Mouse (Mus musculus): Measurements from ENCODE around the gene 2010111I01Rik. TPM values are rescaled to one million over a fixed set of nuclear protein-coding genes. Genes with fewer than 3 reads are reported as not detected.

Gene 2010111I01Rik
- polyA plus RNA-seq, 1 experiment from 2014 or later: 146 TPM

DNA sequence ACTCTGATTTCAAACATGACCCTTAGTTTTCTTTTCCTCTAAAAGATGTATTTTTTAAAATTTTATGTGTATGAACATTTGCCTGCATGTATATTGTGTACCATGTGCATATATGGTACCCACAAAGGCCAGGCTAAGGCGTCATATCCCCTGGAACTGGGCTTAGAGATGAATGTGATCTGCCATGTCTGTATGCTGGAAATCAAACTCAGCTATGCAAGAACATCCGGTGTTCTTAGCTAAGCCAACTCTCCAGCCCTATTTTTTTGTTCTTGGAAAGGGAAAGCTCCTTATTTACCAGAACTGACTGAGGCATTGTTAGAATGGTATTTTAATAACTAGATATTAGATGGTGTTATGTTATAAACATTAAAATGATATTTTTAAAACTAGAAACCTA is 75.2 kb downstream of the 2010111I01Rik start:
- H3K4me2 ChIP-seq (ENCODE audit: low read length): no peak overlapping the region
- H3K9ac ChIP-seq (ENCODE audit: low read depth, low read length): no peak overlapping the region
- ATAC-seq (replicated peaks; ENCODE audit: low FRiP score, low read depth) (no peak), DNase-seq (ENCODE audit: low spot score) (peak; percentile 54)
- TF ChIP-seq CTCF (IDR thresholded peaks at IDR 0.05; ENCODE audit: low read depth): no peak
- H3K4me3 ChIP-seq (replicated peaks; ENCODE audit: low read depth, low read length): no peak overlapping the region
- H3K36me3 ChIP-seq (ENCODE audit: insufficient read depth, low read length): no peaks in the 10 kb centered on the region
- H3K9me3 ChIP-seq (replicated peaks; ENCODE audit: low read length): no peaks in the 10 kb centered on the region
- H3K27ac ChIP-seq: peak overlapping the region; percentile 69
- 77% methylated on average over 2 of the region's 2 CpGs for WGBS
- H3K4me1 ChIP-seq (replicated peaks; ENCODE audit: insufficient read depth, low read length): peaks cover 5% of the 10 kb centered on the region; the same call in 1 of the 2 replicates
- no peaks in the 10 kb centered on the region for H3K27me3 ChIP-seq (ENCODE audit: insufficient read depth, low read length)

DNA sequence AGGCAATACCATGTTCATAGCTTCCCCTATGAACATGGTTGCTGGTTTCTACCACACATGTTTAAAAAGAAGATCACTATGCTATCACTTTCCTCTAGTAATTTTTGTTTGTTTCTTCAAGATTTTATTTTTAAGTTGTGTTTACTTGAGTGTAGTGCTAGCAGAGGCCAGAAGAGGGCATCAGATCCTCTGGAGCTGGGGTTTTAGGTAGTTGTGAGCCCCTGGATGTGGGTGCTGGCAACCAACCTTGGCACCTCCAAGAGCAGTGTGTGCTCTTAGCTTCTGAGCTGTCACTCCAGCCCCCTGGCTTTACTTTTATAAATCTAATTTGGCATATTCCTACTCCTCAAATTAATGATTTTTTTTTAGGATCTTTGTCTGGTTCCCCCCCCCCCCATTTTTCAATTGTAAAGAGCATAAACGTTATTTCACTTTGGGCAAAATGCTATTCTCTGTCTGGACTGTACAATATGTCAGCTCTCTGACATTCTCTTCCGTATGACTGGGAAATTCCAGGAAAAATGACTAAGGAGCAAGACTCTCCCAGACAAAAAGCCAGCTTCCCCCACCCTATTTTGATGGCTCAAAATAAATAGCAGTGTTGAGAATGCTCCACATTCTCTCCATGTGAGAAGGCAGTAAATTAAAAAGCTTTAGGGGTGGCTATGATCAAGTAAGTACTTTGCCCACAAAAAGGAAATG is 81.0 kb downstream of the 2010111I01Rik start:
- Histone ChIP-seq H3K27ac (no peak overlapping the region), H3K4me2 (ENCODE audit: low read length) (no peak overlapping the region), H3K36me3 (ENCODE audit: insufficient read depth, low read length) (no peaks in the 10 kb centered on the region), H3K4me1 (replicated peaks; ENCODE audit: insufficient read depth, low read length) (no peaks in the 10 kb centered on the region), H3K9me3 (replicated peaks; ENCODE audit: low read length) (no peaks in the 10 kb centered on the region), H3K4me3 (replicated peaks; ENCODE audit: low read depth, low read length) (no peak overlapping the region), H3K9ac (ENCODE audit: low read depth, low read length) (no peak overlapping the region), H3K27me3 (ENCODE audit: insufficient read depth, low read length) (no peaks in the 10 kb centered on the region)
- DNase-seq (ENCODE audit: low spot score) (no peak), ATAC-seq (replicated peaks; ENCODE audit: low FRiP score, low read depth) (no peak)
- TF ChIP-seq CTCF (IDR thresholded peaks at IDR 0.05; ENCODE audit: low read depth): peak; percentile 38; the same call in 1 of the 2 replicates
- 64% methylated on average over 2 of the region's 2 CpGs for WGBS

DNA sequence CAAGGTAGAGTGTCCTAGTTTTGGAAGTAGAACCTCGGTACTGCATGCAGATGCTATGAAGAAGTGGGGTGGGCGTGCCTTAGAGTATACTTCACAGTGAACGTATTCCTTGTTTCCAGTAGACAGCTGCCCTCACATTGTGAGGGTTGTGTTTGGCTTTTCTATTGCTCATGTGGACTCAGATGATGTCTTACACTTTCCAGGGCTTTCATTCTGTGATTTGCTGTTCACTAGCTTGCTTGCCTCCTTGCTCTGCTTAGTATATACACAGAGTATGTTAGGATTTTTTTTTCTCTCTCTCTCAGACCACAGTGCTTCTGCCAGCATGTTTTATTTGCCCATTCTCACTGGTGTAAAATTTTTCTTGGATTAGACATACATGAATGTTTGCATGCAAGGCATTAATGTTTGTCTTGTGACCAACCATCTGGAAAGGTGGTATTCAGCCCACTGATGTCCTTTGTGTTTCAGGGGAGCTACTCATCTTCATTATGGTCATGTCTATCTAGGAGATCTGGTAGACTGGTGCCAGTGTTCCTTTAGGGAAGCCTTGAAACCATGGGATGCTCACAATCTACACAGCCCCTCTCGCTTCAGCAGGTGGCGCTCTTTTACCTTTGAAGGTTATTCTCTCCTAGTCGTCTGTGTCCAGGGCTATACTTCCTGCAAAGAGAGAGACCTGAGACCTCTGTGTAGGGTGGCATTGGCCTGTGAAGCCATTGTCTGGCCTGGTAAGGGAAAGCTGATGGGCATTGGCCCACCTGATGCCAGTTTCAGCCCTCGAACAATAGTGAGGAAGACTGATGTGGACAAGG is 81.7 kb downstream of the 2010111I01Rik start:
- Histone ChIP-seq H3K9ac (ENCODE audit: low read depth, low read length) (no peak overlapping the region), H3K9me3 (replicated peaks; ENCODE audit: low read length) (no peaks in the 10 kb centered on the region), H3K4me3 (replicated peaks; ENCODE audit: low read depth, low read length) (no peak overlapping the region), H3K27ac (no peak overlapping the region), H3K4me2 (ENCODE audit: low read length) (no peak overlapping the region), H3K27me3 (ENCODE audit: insufficient read depth, low read length) (no peaks in the 10 kb centered on the region), H3K4me1 (replicated peaks; ENCODE audit: insufficient read depth, low read length) (no peaks in the 10 kb centered on the region), H3K36me3 (ENCODE audit: insufficient read depth, low read length) (no peaks in the 10 kb centered on the region)
- WGBS: 38% methylated on average over 7 of the region's 7 CpGs
- DNase-seq (ENCODE audit: low spot score) (peak; percentile 92), ATAC-seq (replicated peaks; ENCODE audit: low FRiP score, low read depth) (peak; percentile 83)
- TF ChIP-seq CTCF (IDR thresholded peaks at IDR 0.05; ENCODE audit: low read depth): peak; percentile 84

DNA sequence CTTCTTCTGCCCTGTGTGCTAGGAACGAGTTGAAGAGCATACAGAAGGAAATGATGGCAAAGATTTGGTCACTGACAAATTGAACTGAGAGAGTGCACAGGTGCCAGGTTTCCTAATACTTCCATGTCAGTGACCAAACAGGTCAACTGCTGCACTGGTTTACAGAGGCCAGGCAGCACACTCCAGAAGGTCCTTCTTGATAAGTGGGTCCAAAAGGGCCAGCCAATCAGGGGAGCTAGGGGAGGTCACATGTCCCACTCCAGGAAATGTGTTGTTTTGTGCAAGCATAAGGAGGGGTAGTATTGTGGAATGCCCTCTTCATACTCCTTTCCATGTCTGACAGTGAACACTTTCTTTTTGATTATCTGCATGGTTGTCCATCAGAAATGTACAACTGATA is 99.0 kb downstream of the 2010111I01Rik start:
- Histone ChIP-seq H3K36me3 (ENCODE audit: insufficient read depth, low read length) (0 out of 2 replicates have a peak, but pooled peaks cover 3% of the 10 kb centered on the region), H3K9ac (ENCODE audit: low read depth, low read length) (no peak overlapping the region), H3K4me2 (ENCODE audit: low read length) (no peak overlapping the region), H3K27me3 (ENCODE audit: insufficient read depth, low read length) (no peaks in the 10 kb centered on the region), H3K4me3 (replicated peaks; ENCODE audit: low read depth, low read length) (no peak overlapping the region), H3K27ac (no peak overlapping the region), H3K4me1 (replicated peaks; ENCODE audit: insufficient read depth, low read length) (no peaks in the 10 kb centered on the region), H3K9me3 (replicated peaks; ENCODE audit: low read length) (no peaks in the 10 kb centered on the region)
- DNase-seq (ENCODE audit: low spot score): no peak
- TF ChIP-seq CTCF (IDR thresholded peaks at IDR 0.05; ENCODE audit: low read depth): no peak
- WGBS: 89% methylated on average over 1 of the region's 1 CpGs
- ATAC-seq (replicated peaks; ENCODE audit: low FRiP score, low read depth): no peak

- H3K9me3 ChIP-seq (replicated peaks; ENCODE audit: low read length): no peaks in the 10 kb centered on the region
- H3K27ac ChIP-seq: no peak overlapping the region
- DNase-seq (ENCODE audit: low spot score) (peak; percentile 32), ATAC-seq (replicated peaks; ENCODE audit: low FRiP score, low read depth) (no peak)
- no peak overlapping the region for H3K9ac ChIP-seq (ENCODE audit: low read depth, low read length)
- no peaks in the 10 kb centered on the region for H3K4me1 ChIP-seq (replicated peaks; ENCODE audit: insufficient read depth, low read length)
- no peak overlapping the region for H3K4me3 ChIP-seq (replicated peaks; ENCODE audit: low read depth, low read length)
- 58% methylated on average over 1 of the region's 1 CpGs for WGBS
- TF ChIP-seq CTCF (IDR thresholded peaks at IDR 0.05; ENCODE audit: low read depth): no peak
- no peaks in the 10 kb centered on the region for H3K27me3 ChIP-seq (ENCODE audit: insufficient read depth, low read length)
- no peak overlapping the region for H3K4me2 ChIP-seq (ENCODE audit: low read length)
- 0 out of 2 replicates have a peak, but pooled peaks cover 3% of the 10 kb centered on the region for H3K36me3 ChIP-seq (ENCODE audit: insufficient read depth, low read length)
Measured at GRCm38 (mm10) chr13:63066607-63067006, 101.9 kb downstream of the 2010111I01Rik start.

GRCm38 (mm10) chr13:63068371-63069136 is 103.9 kb downstream of the 2010111I01Rik start:
- no peak for DNase-seq (ENCODE audit: low spot score)
- H3K9ac ChIP-seq (ENCODE audit: low read depth, low read length): no peak overlapping the region

More at GRCm38 (mm10) chr13:63068371-63069136, 103.9 kb downstream of the 2010111I01Rik start:
- TF ChIP-seq CTCF (IDR thresholded peaks at IDR 0.05; ENCODE audit: low read depth): no peak
- Histone ChIP-seq H3K4me1 (replicated peaks; ENCODE audit: insufficient read depth, low read length) (no peaks in the 10 kb centered on the region), H3K27ac (no peak overlapping the region), H3K4me3 (replicated peaks; ENCODE audit: low read depth, low read length) (no peak overlapping the region), H3K4me2 (ENCODE audit: low read length) (no peak overlapping the region), H3K9me3 (replicated peaks; ENCODE audit: low read length) (no peaks in the 10 kb centered on the region), H3K36me3 (ENCODE audit: insufficient read depth, low read length) (0 out of 2 replicates have a peak, but pooled peaks cover 3% of the 10 kb centered on the region), H3K27me3 (ENCODE audit: insufficient read depth, low read length) (no peaks in the 10 kb centered on the region)
- WGBS: 66% methylated on average over 4 of the region's 4 CpGs
- no peak for ATAC-seq (replicated peaks; ENCODE audit: low FRiP score, low read depth)
